Mouse (Mus musculus) heart, embryonic 14.5 days (tissue): Measurements from ENCODE around the gene Abca4. TPM values are rescaled to one million over a fixed set of nuclear protein-coding genes. Genes with fewer than 3 reads are reported as not detected.

ENCODE experiments used
- ATAC-seq: fragments of 200-750 bp; cut with Nextera tagmentation; 2 replicates; pipeline ENCODE4 v1.8.0; 2017; ENCODE audit warnings: low read depth, moderate TSS enrichment; ENCODE audit not compliant: insufficient number of reproducible peaks, insufficient read depth, low FRiP score
- H3K27ac ChIP-seq, 2 experiments: fragments of 200-500 bp in 1 of 2; fragments of 300-500 bp in 1 of 2; sonication (generic) in 1 of 2; replicated peaks in 1 of 2; 2 replicates each; pipeline ENCODE4 v1.5.1; 2012 to 2014; ENCODE audit warnings: low read depth in 2 of 2, low read length in 2 of 2, control low read depth in 1 of 2, mild to moderate bottlenecking in 1 of 2, mixed read lengths in 1 of 2; ENCODE audit not compliant: control insufficient read depth in 1 of 2, insufficient read depth in 1 of 2
- H3K27me3 ChIP-seq: fragments of 300-500 bp; sonication (generic); 2 replicates; pipeline ENCODE4 v1.6.1; 2014; ENCODE audit warnings: mild to moderate bottlenecking, low read length, control low read depth; ENCODE audit not compliant: control insufficient read depth, insufficient read depth
- H3K36me3 ChIP-seq: fragments of 300-500 bp; sonication (generic); 2 replicates; pipeline ENCODE4 v1.6.1; 2014; ENCODE audit warnings: mild to moderate bottlenecking, control low read depth, low read length, mixed read lengths; ENCODE audit not compliant: control insufficient read depth, insufficient read depth
- H3K4me1 ChIP-seq, 2 experiments: fragments of 200-500 bp in 1 of 2; fragments of 300-500 bp in 1 of 2; sonication (generic) in 1 of 2; 2 replicates each; pipeline ENCODE4 v1.6.1; 2012 to 2014; ENCODE audit warnings: low read length in 2 of 2, control low read depth in 1 of 2, mixed read lengths in 1 of 2; ENCODE audit not compliant: control insufficient read depth in 2 of 2, insufficient read depth in 2 of 2
- H3K4me2 ChIP-seq: fragments of 300-500 bp; sonication (generic); 2 replicates; pipeline ENCODE4 v1.6.1; 2014; ENCODE audit warnings: mild to moderate bottlenecking, low read length
- H3K4me3 ChIP-seq, 2 experiments: fragments of 200-500 bp in 1 of 2; fragments of 300-500 bp in 1 of 2; sonication (generic) in 1 of 2; 2 replicates each; pipeline ENCODE4 v1.5.1; 2012 to 2014; ENCODE audit warnings: low read length in 2 of 2, mild to moderate bottlenecking in 2 of 2, control low read depth in 1 of 2, low read depth in 1 of 2, moderate library complexity in 1 of 2; ENCODE audit not compliant: control insufficient read depth in 1 of 2, insufficient read depth in 1 of 2
- H3K9ac ChIP-seq: fragments of 300-500 bp; sonication (generic); 2 replicates; pipeline ENCODE4 v1.6.1; 2014; ENCODE audit warnings: mild to moderate bottlenecking, low read length
- H3K9me3 ChIP-seq: fragments of 300-500 bp; sonication (generic); 2 replicates; pipeline ENCODE4 v1.6.1; 2016; ENCODE audit warnings: low read length, control low read depth; ENCODE audit not compliant: control insufficient read depth
- WGBS: fragments of 180-500 bp; shearing (Covaris S2); extraction: QIAGEN DNeasy Blood & Tissue Kit; methylation state at CpG from one replicate; pipeline ENCODE4 v1.1.7; 2014; 5-methylcytosine and 5-hydroxymethylcytosine counted together
- polyA plus RNA-seq: library from polyadenylated mRNA; unstranded; fragments of >200 nt; fragmentation: Nextera tagmentation; extraction: Ambion mirVana; gene quantifications from 2 replicates; pipeline ENCODE4 v1.2.1, GENCODE M21; 2014

The Abca4 gene
- 3.6 and 3.9 TPM in 2 replicates for polyA plus RNA-seq

- peak within 1 kb of the TSS; percentile 39; the same call in 1 of the 2 replicates for H3K9ac ChIP-seq
- H3K36me3 ChIP-seq = no peaks in the 10 kb centered on the region
- 26% methylated on average over 26 of the region's 26 CpGs for WGBS
- 0 out of 4 replicates have a peak within 1 kb of the TSS, but pooled peaks of 1 of the 2 experiments have one; percentile 2 for H3K4me3 ChIP-seq
- peak within 1 kb of the TSS; percentile 43 for H3K4me2 ChIP-seq
- H3K9me3 ChIP-seq = no peaks in the 10 kb centered on the region
- no peak for ATAC-seq
- peaks cover 46 to 58% of the 10 kb centered on the region in 2 experiments for H3K4me1 ChIP-seq
- peak within 1 kb of the TSS; percentile 50 to 52; a peak in 3 of 4 replicates for H3K27ac ChIP-seq
- H3K27me3 ChIP-seq = no peaks in the 10 kb centered on the region
Measured at GRCm38 (mm10) chr3:122043799-122044547, at the start of gene Abca4. TSS of gene Abca4 (plus strand) at chr3:122044443.

DNA sequence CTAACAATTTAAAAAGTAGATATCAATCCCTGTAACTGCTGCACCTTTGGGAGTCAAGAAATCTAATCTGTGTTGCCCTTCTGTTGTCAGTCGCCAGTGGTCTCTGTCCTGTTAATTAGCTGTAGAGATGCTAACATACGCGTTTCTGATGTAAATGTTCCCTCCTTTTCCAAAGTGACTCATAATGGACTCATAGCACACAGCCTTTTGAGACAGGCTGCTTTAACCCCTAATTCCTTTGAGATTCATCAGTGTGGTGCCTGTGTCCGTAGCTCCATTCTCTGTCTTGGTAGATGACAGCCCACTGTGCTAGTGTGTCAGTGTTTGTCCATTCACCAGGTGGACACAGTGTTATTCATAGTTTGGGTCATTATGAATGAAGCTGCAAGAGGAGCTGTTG lies 49.1 kb upstream of the Abca4 start:
- Histone ChIP-seq H3K27me3 (no peaks in the 10 kb centered on the region), H3K4me1 (no peaks in the 10 kb centered on the region; a peak in 1 of 4 replicates), H3K9me3 (no peaks in the 10 kb centered on the region), H3K27ac (no peak overlapping the region), H3K36me3 (peaks cover 74% of the 10 kb centered on the region), H3K4me2 (no peak overlapping the region), H3K9ac (no peak overlapping the region), H3K4me3 (no peak overlapping the region)
- 80% methylated on average over 4 of the region's 4 CpGs for WGBS
- no peak for ATAC-seq

DNA sequence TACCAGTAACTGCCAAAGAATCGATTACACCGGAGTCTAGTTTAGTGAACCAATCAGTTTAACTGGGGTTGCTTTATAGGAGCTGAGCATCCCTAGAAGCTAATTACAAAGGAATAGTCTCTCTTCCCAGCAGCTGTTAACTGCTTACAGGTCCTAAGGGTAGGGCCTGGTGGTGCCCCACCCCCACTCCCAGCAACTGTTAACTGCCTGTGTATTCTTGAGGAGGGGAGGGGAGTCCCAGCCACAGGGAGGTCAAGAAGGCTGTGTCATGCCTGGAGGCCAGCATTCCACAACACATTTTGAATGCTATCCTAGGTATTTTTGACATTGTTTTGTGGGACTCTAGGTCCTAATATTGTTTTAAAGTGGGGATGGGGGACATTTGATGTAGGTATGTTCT lies 44.3 kb upstream of the Abca4 start:
- no peak for ATAC-seq
- Histone ChIP-seq H3K4me1 (peaks cover 0 to 2% of the 10 kb centered on the region in 2 experiments; a peak in 2 of 4 replicates), H3K36me3 (peaks cover 71% of the 10 kb centered on the region), H3K4me2 (no peak overlapping the region), H3K4me3 (no peak overlapping the region), H3K27ac (no peak overlapping the region), H3K9ac (no peak overlapping the region), H3K9me3 (no peaks in the 10 kb centered on the region), H3K27me3 (no peaks in the 10 kb centered on the region)
- 86% methylated on average over 2 of the region's 2 CpGs for WGBS

DNA sequence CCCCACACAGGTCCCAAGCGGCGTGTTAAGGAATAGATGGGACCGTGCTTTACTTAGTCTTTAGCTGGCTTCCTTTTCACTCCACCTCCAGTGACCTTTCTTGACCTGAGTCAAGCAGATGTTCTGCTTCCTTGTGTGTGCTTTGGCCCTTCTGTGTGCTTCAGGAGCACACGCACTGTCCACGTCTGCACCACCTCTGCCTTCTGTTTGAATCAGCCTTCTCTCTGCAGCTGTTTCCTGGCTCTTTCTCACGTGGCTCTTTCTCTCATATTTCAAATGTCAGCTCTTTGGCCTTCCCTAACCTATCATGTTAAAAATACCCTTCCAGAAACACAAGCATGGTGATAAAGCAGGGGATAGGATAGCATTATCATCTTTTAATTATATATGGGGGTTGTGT lies 42.7 kb upstream of the Abca4 start:
- H3K4me3 ChIP-seq = no peak overlapping the region
- 62% methylated on average over 6 of the region's 6 CpGs for WGBS
- H3K27me3 ChIP-seq = no peaks in the 10 kb centered on the region
- peaks cover 0 to 2% of the 10 kb centered on the region in 2 experiments; a peak in 2 of 4 replicates for H3K4me1 ChIP-seq
- H3K36me3 ChIP-seq = peaks cover 72% of the 10 kb centered on the region
- no peak overlapping the region for H3K4me2 ChIP-seq
- no peak overlapping the region for H3K9ac ChIP-seq
- H3K27ac ChIP-seq = no peak overlapping the region
- no peak for ATAC-seq
- no peaks in the 10 kb centered on the region for H3K9me3 ChIP-seq

DNA sequence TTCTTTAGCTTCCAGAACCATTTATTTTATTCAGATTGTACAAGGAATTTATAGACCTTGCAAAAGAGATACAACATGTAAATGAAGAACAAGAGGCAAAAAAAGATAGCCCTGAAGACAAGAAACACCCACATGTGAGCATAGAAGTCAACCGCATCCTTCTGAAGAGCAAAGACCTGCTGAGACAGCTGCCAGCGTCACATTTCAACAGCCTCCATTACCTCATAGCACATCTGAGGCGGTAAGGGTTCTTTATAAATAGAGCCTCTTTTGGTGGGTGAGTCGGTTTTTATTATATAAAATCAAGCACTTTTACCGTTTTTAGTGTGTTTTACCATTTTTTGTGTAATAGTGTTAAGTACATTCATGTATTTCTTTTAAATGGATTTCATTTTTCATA lies 34.4 kb upstream of the Abca4 start:
- H3K4me1 ChIP-seq = no peaks in the 10 kb centered on the region
- ATAC-seq = no peak
- H3K9me3 ChIP-seq = no peaks in the 10 kb centered on the region
- WGBS = 83% methylated on average over 5 of the region's 5 CpGs
- H3K27me3 ChIP-seq = no peaks in the 10 kb centered on the region
- no peak overlapping the region for H3K4me2 ChIP-seq
- no peak overlapping the region for H3K27ac ChIP-seq
- no peak overlapping the region for H3K9ac ChIP-seq
- peaks cover 91% of the 10 kb centered on the region for H3K36me3 ChIP-seq
- no peak overlapping the region for H3K4me3 ChIP-seq

DNA sequence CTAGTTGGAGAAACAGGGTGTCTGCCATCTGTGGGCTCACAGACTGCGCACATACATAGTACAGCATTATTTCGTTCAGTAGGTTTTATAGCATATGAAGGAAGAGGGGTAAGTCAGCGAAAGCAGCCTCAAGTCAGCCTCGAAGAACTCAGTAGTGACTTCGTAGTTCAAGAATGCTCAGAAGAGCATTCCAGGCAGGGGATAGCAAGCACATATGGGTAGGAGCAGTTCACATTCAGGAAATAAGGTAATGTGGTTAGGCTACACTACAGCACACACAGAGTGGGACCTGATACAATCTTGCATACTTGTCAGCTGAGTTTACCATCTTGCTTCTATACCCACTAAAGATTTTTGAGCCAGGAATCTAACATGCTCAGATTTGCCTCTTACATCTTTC lies 34.0 kb upstream of the Abca4 start:
- no peak overlapping the region for H3K4me3 ChIP-seq
- H3K36me3 ChIP-seq = peaks cover 94% of the 10 kb centered on the region
- ATAC-seq = no peak
- H3K4me1 ChIP-seq = no peaks in the 10 kb centered on the region
- no peaks in the 10 kb centered on the region for H3K9me3 ChIP-seq
- H3K27ac ChIP-seq = no peak overlapping the region
- no peaks in the 10 kb centered on the region for H3K27me3 ChIP-seq
- 64% methylated on average over 5 of the region's 5 CpGs for WGBS
- no peak overlapping the region for H3K4me2 ChIP-seq
- no peak overlapping the region for H3K9ac ChIP-seq

DNA sequence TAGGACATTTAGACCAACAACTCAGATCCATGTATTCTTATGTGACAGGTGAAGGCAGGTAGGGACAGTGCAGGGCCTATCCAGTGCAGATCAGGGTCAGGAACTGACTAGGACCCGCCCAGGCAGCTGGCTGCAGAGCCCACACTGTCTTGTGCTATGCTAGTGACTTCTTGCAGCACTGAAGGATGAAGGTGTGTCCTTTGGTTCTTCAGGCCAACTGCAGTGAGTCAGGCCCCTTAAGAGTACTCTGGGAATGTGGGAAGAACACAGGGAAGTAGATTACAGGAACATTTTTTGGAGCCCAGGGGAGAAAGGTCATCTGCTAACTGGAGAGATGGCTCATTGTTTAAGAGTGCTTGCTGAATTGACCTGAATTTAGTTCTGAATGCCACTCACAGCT lies 31.8 kb upstream of the Abca4 start:
- no peak overlapping the region for H3K9ac ChIP-seq
- no peak overlapping the region for H3K27ac ChIP-seq
- H3K4me2 ChIP-seq = no peak overlapping the region
- WGBS = 79% methylated on average over 1 of the region's 1 CpGs
- no peak overlapping the region for H3K4me3 ChIP-seq
- peaks cover 96% of the 10 kb centered on the region for H3K36me3 ChIP-seq
- no peak for ATAC-seq
- H3K27me3 ChIP-seq = no peaks in the 10 kb centered on the region
- no peaks in the 10 kb centered on the region for H3K4me1 ChIP-seq
- H3K9me3 ChIP-seq = no peaks in the 10 kb centered on the region
